Mouse (Mus musculus): Measurements from ENCODE around the gene Chaf1a. TPM values are rescaled to one million over a fixed set of nuclear protein-coding genes. Genes with fewer than 3 reads are reported as not detected.
"Not testable (repeated sequence)": the region's sequence is repeated elsewhere in the genome, so short reads cannot be mapped to it uniquely, and the experiment has no call there.

Gene Chaf1a
- total RNA-seq, 2 experiments from 2014 or later: 0.46 to 0.59 TPM

DNA sequence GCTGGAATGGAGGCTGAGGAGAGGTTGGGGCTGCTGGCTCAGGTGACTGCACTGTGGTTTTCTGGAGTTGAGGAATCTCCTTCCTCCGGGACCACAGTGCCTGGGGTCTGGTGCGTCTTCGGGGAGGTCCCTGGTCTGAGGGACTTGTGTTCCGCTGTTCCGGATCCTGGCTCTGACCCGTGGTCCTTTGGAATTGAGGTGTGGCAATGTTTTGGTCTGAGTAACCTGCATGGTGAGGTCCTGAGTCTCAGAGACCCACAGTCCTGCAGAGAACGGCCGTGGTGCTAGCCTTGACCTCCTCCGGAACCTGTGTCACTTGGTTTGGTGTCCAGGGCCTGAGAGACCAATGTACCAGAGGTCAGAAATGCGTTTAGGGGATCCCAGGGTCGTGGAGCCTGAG is 39.7 kb downstream of the Chaf1a start:
- intact Hi-C loops (cut with DNase I): loop anchor here (5.0 kb wide), 1 partner anchor 43 kb away; the partner anchor contains the start of gene Sh3gl1
- H3K27ac ChIP-seq: peak overlapping the region; percentile 92

DNA sequence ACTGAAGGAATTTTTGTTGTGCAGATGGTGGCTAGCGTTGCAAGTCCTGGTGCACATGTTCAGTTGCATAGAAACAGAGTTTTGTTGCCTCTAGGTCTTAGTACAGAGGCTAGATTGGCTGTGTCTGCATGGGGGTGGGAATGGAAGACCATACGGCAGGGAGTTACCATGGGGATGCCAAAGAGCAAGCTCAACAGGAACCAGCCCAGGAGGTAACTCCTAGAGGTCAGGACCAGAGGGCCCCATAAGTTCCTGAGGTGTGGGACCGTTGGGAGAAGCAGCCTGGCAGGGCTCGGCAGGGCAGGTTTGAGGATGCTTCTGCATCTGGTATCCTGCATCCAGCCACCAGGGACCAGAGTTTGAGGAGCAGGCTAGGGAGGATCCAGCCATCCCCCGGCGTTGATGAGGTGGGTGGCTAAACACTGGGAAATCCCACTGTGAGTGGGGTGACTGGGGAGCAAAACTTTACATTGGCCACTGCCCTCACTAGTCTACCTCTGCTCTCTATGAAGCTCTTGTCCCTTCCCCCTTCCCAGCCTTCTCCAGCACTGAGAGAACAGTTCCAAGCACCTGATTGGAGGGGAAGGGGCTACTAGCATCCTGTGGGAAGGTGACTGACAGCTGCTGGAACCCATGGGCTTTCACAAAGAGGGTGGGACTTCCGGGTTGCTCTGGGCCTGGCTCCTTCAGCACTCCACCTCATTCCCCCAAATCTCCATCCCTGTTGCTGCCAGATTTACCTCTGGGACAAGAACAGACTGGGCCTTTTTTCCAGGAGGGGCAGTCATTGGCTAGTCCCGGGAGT is 40.7 kb downstream of the Chaf1a start:
- no peak for TF ChIP-seq CTCF (IDR thresholded peaks at IDR 0.05)
- DNase-seq: no peak
- peak overlapping the region; percentile 92; the same call in 1 of the 2 replicates for H3K27ac ChIP-seq
- peak overlapping the region; percentile 83 for H3K4me3 ChIP-seq
- intact Hi-C loops (cut with DNase I): no loop called here

More for the DNA sequence above, 39.7 kb downstream of the Chaf1a start:
- no peak for DNase-seq
- H3K4me3 ChIP-seq: peak overlapping the region; percentile 83
- no peak for TF ChIP-seq CTCF (IDR thresholded peaks at IDR 0.05)

DNA sequence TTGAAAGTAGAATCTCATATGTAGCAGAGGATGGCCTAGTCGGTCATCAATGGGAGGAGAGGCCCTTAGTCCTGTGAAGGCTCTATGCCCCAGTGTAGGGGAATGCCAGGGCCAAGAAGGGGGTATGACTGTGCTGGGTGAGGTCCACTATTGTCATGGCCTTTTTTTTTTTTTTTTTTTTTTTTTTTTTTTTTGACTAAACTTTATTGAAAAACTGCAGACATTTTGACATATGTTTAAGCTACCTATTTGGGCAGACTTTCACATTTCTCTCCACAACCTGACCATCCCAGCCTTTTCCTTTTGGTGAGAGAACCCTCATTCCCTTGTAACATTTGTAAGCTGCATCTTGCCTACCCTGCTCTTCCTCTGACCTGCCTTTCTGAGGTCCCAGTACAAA is 52.1 kb downstream of the Chaf1a start:
- DNase-seq: no peak
- intact Hi-C loops (cut with DNase I): no loop called here
- no peak for TF ChIP-seq CTCF (IDR thresholded peaks at IDR 0.05)
- Histone ChIP-seq H3K4me3 (no peak overlapping the region), H3K27ac (no peak overlapping the region)

DNA sequence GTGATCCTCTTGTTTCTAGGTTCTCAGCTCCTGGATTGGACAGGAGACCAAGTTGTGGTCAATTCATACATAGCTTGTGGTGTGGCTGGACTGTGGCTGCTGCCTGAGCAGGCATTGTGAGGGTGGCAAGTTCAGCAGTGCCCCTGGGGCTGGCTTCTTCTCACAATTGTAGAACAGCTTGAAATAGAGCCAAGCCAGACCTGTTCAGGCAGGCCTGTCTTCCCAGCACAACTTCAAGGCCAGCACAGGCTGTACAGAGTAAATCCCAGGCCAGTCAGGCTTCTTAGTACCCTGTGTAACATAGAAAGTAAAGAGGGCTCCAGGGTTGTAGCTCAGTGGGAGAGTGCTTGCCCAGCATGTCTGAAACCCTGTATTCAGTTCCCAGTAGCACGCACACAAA is 52.6 kb downstream of the Chaf1a start:
- no peak for TF ChIP-seq CTCF (IDR thresholded peaks at IDR 0.05)
- no peak for DNase-seq
- intact Hi-C loops (cut with DNase I): no loop called here
- Histone ChIP-seq H3K4me3 (no peak overlapping the region), H3K27ac (no peak overlapping the region)

DNA sequence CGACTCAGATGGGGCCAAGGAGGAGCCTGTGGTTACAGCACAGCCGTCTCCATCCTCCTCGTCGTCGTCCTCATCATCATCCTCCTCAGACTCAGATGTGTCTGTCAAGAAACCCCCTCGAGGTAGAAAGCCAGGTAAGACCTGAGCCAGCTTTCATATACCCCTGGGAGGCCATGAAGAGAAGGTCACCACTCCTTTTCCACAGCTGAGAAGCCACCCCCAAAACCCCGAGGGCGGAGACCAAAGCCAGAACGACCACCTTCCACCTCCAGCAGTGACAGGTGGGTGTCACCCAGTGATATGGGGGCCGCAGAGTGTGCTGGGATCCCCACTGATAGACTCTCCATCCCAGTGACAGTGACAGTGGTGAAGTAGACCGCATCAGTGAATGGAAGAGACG is 56.6 kb downstream of the Chaf1a start:
- DNase-seq: no peak
- no peak for TF ChIP-seq CTCF (IDR thresholded peaks at IDR 0.05)
- Histone ChIP-seq H3K27ac (no peak overlapping the region), H3K4me3 (no peak overlapping the region)
- intact Hi-C loops (cut with DNase I): no loop called here

DNA sequence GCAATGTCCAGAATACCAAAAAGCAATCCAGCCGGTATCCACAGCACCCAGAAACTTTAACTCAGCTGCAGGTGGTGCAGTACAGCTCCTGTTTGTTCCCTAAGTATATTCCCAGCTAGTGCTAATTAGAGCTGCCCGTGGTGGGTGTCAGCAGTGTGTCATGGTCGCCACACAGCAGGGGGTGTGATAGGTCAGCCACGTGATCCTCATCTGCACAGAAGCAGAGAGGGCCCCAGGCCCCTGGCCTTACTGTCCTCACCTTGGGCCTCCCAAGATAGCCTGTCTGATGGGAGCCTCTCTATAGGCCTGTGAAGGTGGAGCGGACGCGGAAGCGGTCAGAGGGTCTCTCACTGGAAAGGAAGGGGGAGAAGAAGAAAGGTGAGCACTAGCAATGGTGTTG is 57.9 kb downstream of the Chaf1a start:
- intact Hi-C loops (cut with DNase I): no loop called here
- no peak for TF ChIP-seq CTCF (IDR thresholded peaks at IDR 0.05)
- H3K4me3 ChIP-seq: no peak overlapping the region
- H3K27ac ChIP-seq: no peak overlapping the region
- no peak for DNase-seq

DNA sequence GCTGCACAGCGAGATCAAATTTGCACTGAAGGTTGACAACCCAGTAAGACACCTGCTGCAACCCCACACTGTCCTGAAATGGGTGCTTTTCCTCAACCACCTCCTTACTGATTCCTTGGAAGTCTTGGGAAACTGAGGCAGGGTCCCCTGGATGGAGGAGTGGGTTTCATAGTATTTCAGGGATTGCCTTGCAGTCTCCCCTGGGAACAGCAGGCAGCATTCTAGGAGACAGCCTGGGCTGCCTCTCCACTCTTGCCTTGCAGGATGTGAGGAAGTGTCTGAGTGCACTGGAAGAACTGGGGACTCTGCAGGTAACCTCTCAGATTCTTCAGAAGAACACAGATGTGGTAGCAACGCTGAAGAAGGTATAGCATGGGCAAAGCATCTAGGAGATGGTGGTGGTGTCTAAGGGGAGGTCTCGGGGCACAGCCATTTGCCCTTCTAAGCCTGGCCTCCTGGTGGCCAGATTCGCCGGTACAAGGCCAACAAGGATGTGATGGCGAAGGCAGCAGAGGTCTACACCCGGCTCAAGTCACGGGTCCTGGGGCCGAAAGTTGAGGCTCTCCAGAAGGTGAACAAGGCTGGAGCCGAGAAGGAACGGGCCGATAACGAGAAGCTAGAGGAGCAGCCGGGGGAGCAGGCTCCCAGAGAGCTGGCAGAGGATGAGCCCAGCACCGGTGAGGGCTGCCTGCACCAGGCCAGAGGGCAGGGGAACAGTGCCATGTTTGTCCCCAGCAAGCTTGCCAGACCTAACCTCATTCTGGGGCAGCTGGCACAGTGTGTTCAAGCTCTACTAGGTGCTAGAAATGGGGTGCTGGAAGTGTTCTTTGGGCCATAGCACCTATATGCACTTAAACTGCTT is 58.7 kb downstream of the Chaf1a start:
- Histone ChIP-seq H3K27ac (peak overlapping the region; percentile 68), H3K4me3 (no peak overlapping the region)
- intact Hi-C loops (cut with DNase I): no loop called here
- peak; percentile 84 for DNase-seq
- peak; percentile 35; the same call in 1 of the 2 replicates for TF ChIP-seq CTCF (IDR thresholded peaks at IDR 0.05)

DNA sequence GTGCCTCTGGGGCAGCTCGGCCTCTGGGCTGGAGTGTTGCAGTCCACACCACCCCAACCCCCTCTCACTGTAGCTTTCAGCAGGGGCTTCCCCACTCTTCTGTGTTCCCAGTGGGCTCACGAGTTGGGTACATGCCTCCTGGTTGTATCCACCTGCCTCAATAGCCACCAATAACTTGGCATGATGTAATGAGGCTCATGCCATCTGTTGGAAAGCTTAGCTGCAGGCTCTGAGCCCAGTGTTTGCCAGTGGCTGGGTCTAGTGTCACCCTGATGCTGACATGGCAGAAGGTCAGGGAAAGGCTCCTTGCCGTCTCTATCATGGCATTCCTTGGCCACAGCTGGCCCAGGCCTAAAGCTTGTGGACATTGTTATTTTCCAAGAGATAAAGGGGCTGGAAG is 60.6 kb downstream of the Chaf1a start:
- Histone ChIP-seq H3K27ac (peak overlapping the region; percentile 68), H3K4me3 (no peak overlapping the region)
- DNase-seq: peak; percentile 83
- no peak for TF ChIP-seq CTCF (IDR thresholded peaks at IDR 0.05)
- intact Hi-C loops (cut with DNase I): no loop called here

DNA sequence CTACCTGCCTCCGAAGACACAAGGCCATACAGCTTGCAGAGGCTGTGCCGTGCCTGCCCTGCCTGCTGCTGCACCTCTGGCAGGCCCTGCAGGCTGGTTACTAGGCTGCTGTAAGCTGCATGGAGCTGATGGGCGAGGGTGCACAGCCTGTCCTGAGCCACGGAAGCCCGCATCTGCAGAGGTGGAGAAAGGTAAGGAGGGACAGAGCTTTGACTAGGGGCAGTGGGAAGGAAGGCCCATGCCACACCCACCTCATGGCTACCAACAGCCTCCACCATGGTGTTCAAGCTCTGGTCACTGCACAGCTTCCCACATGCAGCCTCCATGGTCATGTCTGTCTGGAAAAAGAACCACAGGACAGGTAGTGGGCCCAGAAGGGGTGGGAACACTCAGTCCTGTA is 61.9 kb downstream of the Chaf1a start:
- Histone ChIP-seq H3K27ac (peak overlapping the region; percentile 68), H3K4me3 (no peak overlapping the region)
- DNase-seq: peak; percentile 44
- intact Hi-C loops (cut with DNase I): no loop called here
- TF ChIP-seq CTCF (IDR thresholded peaks at IDR 0.05): no peak

DNA sequence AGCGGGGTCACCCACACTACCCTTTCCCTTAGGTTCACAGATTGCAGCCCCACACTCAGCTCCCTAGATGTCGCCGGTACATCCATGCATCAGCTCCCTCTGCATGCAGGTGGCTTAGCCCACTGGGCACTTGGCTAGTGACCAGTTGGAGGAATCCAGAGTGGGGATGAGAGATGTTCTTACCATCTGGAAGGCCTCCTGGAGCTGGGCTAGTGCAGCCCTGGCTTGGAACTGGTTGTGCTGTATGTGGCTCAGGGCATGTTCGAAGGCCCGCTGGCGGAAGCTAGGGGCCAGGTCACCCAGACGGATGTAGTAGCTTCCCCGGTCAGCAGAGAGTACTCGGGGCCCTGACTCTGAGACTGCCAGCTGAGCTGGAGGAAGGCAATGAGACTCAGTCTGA is 62.7 kb downstream of the Chaf1a start:
- Histone ChIP-seq H3K4me3 (no peak overlapping the region), H3K27ac (peak overlapping the region; percentile 68)
- DNase-seq: peak; percentile 75
- TF ChIP-seq CTCF (IDR thresholded peaks at IDR 0.05): no peak
- intact Hi-C loops (cut with DNase I): no loop called here

DNA sequence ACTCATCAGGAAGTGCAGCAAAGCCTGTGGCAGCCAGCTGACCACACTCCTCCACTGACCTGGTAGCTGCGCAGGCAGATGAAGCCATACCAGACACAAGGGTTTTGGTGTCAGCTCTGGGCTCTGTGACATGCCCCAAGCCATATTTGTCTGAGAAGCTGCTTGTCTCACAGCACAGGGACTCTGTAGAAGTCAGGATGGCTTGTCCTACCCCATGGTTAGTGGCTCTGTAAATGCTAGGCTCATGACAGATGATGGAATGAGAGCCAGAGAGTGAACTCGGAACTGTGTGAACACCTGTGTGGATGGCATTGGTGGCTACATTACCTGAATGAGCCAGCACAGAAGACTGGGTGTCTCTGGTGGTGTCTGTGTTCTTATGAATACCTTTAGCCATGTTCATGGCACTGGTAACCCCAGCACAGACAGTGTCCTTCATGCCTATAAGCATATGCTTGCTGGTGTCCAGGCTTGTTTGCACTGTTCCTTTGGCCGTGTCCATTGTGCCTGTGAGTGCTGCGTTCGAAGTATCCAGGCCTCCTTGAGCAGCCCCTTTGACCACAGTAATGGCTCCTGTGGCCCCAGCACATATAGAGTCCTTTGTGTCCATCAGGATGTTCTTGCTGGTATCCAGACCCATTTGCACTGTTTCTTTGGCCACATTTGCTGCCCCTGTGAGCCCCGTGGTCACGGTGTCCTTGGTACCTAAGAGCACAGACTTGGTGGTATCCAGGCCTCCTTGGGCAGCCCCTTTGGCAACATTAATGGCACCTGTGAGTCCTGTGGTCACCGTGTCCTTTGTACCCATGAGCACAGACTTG is 63.4 kb downstream of the Chaf1a start:
- H3K4me3 ChIP-seq: no peak overlapping the region
- intact Hi-C loops (cut with DNase I): no loop called here
- DNase-seq: no peak
- H3K27ac ChIP-seq: peak overlapping the region; percentile 68
- no peak for TF ChIP-seq CTCF (IDR thresholded peaks at IDR 0.05)

DNA sequence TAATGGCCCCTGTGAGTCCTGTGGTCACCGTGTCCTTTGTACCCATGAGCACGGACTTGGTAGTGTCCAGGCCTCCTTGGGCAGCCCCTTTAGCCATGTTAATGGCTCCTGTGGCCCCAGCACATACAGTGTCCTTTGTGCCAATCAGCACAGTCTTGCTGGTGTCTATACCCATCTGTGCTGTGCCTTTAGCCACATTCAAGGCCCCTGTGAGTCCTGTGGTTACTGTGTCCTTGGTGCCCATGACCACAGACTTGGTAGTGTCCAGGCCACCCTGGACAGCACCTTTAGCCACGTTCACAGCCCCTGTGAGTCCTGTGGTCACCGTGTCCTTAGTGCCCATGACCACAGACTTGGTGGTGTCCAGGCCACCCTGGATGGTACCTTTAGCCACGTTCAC is 64.6 kb downstream of the Chaf1a start:
- H3K27ac ChIP-seq: peak overlapping the region; percentile 75
- H3K4me3 ChIP-seq; DNase-seq; intact Hi-C loops (cut with DNase I): not testable (repeated sequence)

DNA sequence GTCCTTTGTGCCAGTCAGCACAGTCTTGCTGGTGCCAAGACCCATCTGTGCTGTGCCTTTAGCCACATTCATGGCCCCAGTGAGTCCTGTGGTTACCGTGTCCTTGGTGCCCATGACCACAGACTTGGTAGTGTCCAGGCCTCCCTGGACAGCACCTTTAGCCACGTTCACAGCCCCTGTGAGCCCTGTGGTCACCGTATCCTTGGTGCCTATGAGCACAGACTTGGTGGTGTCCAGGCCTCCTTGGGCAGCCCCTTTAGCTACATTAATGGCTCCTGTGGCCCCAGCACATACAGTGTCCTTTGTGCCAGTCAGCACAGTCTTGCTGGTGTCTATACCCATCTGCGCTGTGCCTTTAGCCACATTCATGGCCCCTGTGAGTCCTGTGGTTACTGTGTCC is 66.2 kb downstream of the Chaf1a start:
- H3K27ac ChIP-seq: peak overlapping the region; percentile 100
- H3K4me3 ChIP-seq; DNase-seq; intact Hi-C loops (cut with DNase I): not testable (repeated sequence)

Measured in gastrocnemius, adult 2 months (tissue).